Mouse (Mus musculus): Measurements from ENCODE around the gene Cdc7.

DNA sequence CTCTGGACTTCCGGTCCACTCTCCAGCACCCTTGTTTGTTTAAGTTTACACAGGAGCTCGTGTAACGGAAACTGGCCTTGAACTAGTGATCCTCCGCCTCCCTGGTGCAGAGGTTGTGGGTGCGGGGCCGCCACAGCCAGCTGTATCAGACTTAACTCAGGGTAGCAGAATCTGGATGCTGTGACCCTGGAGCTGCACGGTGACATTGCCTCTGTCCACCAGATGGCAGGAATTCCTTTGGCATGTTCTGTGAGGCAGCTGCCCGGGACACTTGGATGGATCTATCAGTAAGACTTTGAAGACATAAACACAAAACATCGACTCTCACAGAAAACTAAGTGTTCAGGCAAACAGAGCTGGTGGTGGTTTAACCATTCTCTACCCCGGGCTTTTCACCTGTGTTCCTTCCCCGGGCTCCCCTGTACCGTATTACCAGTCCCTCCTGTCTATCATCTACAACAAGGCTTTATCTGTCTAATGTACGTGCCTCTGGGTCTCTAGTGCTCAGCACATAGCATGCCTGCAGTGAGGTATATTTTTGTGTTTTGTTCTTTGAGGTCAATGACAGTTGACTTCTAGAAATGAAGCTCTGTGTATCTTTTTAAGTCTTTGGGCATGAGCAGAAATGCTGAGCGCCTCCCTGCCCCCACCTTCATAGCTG is 26.6 kb downstream of the Cdc7 start:
- TF ChIP-seq EP300 (IDR thresholded peaks at IDR 0.05; ENCODE audit: low read depth) (no peak), CTCF (IDR thresholded peaks at IDR 0.05; ENCODE audit: low read depth) (peak; percentile 86)

Measured in heart, postnatal 0 days (tissue).